Mouse (Mus musculus) c-Kit-positive CD71-negative TER-119-negative erythroid progenitor cells, embryonic 14.5 days (primary cell): Measurements from ENCODE around the gene Ggta1.

Experiments
- DNase-seq: peaks from one replicate; pipeline ENCODE4 v3.0.0-alpha.2; 2013; ENCODE audit warnings: low read depth

Ggta1 gene

DNA sequence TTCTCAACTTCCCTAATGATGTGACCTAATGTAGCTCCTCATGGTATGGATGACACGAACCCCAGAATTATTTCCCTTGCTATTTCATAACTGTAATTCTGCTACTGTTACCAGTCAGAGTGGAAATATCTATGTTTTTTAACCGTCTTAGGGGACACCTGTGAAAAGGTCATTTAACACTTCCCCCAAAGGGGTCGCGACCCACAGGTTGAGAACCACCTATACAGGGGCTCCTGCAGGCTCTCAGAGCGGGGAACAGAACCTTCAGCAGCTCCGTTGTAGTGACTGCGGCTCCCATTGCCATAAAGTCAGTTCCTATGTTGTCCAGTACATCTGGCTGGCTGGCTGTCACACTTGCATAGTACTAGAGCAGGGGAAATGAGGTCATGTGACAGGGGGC is 62.3 kb downstream of the Ggta1 start:
- no peak for DNase-seq

DNA sequence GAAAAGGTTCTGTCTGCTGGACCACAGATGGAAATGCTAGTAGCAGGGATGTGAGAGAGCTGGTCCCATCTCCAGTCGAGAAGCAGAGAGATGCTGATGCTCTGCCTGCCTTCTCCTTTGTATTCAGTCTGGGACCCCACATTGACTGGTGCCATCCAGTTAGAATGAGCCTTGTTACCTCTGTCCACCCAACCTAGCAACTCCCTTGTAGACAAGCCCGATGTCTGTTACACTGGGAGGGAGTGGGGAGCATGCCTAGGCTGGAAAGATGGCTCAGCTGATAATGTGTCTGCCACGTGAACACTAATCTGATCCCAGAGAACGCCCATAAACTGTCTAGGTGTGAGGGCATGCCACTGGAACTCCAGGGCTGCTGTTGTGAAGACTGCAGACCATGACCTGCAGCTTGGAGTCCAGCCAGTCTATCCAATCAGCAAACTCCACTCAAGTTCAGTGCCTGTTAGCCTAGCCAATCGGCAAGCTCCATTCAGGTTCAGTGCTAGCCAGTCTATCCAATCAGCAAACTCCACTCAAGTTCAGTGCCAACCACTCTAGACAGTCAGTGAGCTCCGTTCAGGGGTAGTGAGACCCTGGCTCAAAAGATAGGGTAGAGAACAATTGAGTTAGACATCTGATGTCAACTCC is 64.7 kb downstream of the Ggta1 start:
- DNase-seq: no peak

DNA sequence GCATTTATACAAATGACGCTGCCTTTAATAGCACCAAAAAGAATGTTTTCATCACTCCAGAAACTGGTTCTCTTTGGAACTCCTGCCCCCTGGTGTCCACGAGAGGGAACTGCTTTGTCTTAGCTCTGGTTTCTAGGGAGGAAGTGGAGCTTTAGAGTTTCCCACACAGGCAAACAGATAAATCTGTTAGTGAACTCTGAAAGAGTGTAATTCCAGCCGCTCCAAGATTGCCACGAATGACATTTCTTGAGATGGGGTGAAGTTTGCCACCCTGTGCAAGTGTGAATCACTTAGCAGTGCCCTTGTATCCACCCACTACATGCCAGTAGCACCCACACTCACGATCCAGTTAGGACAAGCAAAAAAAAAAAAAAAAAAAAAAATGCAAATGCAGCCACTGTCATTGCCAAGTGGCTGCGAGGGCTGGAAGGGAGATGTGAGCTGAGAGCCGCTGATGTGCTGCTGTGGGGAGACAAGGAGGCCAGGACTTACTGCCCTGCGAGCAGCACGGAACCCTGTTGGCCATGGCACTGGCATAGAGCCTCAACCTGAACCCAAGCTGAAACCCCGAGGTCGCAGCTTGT is 65.3 kb downstream of the Ggta1 start:
- peak; percentile 65 for DNase-seq

DNA sequence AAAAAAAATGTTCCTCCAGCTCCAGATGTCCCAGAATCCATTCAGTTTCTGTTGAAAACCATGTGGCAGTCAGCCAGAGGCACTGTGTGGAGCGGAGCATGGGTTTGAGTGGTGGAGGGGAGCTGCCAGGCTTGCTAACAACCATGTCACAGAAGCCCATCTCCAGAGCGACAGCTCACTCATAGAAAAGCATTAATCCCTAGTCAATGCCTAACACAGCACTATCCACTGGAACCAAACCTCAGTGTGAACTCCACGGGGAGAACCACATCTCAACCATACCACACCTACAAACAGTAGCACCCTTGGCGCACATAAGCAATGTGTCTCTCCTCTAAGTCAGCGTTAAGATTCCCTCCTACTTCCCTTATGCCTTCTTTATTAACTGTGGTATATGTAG is 65.9 kb downstream of the Ggta1 start, which contains the start of gene 4930402F06Rik:
Gene 4930402F06Rik, minus strand, starts transcription at position 80 of the 400 bp plus-strand sequence.
- no peak for DNase-seq

DNA sequence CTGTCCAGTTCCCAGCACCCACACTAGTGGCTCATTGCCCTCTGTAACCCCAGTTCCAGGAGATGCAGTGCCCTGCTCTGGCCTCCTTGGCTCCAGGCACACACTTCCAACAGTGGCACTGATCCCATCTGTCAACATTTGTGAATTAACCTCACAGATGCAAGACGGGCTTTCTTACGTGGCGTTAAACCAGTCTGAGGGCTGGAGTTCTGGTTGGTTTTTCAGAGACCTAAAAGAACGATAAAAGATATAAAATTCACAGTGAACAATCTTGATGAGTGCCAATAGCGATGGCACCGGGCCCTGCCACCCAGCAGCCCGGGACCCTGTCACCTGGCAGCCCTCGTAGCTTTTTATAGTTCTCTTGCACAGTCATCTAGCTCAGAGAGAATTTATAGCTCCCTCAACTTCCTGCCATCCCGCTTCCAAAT is 77.6 kb downstream of the Ggta1 start:
- no peak for DNase-seq

DNA sequence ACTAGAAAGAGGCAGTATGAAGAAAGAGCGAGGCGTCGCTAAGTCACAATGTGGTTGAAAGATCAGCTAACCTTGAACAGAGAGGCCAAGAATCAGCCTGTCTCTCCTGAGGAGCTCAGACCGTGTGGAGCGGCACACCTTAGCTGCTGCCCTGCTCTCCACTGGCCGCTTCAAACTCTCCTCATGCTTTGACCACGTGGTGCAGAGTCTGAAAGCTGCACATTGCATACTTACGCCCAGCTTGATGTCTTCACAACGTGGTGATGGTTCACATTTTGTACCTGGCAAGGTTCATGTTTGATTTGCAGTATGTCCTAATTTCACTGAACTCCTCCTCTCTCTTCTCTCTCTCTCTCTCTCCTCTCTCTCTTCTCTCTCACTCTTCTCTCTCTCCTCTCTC is 83.7 kb downstream of the Ggta1 start:
- DNase-seq: no peak

DNA sequence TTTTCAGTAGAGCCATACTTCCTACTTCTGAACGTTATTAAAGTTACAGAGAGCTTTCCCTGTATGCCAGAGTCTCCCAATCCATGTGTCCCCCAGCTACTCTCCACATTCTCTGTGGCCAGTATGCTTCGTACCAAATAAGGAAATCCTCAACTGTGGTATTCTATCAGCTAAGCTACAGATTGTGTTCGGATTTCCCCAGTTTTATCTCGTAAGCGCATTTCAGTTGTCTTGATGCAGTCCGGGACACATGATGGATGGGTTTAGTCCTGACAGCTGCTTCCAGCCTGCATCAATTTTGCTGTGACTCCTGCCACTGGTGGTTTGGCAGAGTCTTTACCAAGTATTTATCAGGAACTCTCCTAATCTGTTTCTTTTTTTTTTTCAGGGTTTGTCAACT is 85.4 kb downstream of the Ggta1 start:
- no peak for DNase-seq

DNA sequence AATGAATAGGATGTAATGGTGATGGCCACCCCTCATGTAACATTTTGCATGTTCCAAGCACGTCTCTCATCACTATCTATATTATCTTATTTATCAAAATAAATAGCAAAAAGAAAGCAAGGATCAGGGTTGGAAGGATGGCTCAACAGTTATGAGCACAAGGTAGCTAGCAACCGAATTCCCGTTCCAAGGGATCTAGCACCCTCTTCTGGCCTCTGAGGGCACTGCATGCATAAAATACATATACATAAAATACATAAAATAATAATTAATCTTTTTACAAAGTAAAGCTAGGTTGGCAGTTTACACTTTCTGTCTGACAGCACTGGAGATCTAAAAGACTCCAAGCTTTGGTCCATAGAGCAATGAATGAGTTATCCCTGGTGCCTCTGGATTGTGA is 90.0 kb downstream of the Ggta1 start:
- DNase-seq: peak; percentile 45

DNA sequence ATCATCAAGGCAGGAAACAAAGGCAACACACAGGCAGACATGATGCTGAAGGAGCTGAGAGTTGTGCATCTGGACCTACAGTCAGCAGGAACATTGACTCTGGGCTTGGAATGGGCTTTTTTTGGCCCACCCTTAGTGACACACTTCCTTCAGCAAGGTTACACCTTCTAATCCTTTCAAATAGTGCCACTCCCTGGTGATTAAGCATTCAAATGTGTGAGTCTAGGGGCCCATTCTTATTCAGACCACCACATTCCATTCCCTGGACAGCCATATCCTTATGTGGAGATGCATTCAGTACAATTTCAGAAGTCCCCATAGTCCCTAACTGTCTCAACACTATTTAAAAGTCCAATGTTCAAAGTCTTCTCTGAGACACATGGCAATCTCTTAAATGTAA is 92.3 kb downstream of the Ggta1 start:
- DNase-seq: no peak

DNA sequence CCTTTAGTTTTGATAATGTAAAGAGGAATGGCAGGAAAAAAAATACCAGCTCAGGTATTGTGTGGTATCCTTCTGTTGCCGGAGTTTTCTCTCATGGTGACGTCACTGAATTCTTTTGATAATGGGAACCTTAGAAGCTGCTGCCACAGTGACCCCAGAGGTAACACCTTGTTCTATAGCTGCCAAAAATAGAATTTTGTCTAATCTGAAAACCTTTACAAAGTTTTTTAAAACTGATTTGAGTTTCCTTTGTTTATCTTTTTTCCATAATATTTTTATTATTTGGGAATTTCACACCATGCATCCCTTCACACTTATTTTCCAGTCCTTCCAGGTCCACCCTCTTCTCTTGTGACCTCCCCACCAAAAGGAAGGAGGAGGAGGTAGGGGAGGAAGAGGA is 95.4 kb downstream of the Ggta1 start, which contains the start of gene 4930568D16Rik:
Gene 4930568D16Rik, minus strand, starts transcription at position 101 of the 400 bp plus-strand sequence.
- no peak for DNase-seq
